Mouse (Mus musculus) neural tube, embryonic 12.5 days (tissue): ENCODE measurements at regions not wholly inside any gene's neighbourhood (a gene's known extent, or its start where the extent isn't known, plus 50 kb on each side); places are given as distances from the start of the nearest gene placed in this dataset.

Experiments used
- ATAC-seq: fragments of 200-750 bp; cut with Nextera tagmentation; 2 replicates; pipeline ENCODE4 v1.8.0; 2017; ENCODE audit warnings: low read depth, mild to moderate bottlenecking, moderate TSS enrichment, moderate library complexity; ENCODE audit not compliant: low FRiP score
- H3K27ac ChIP-seq: fragments of 300-500 bp; sonication (generic); 2 replicates; pipeline ENCODE4 v1.5.1; 2016
- H3K27me3 ChIP-seq: fragments of 300-500 bp; sonication (generic); replicated peaks from 2 replicates; pipeline ENCODE4 v1.6.1; 2016; ENCODE audit warnings: mild to moderate bottlenecking
- H3K36me3 ChIP-seq: fragments of 300-500 bp; sonication (generic); 2 replicates; pipeline ENCODE4 v1.6.1; 2016; ENCODE audit warnings: mild to moderate bottlenecking
- H3K4me1 ChIP-seq: fragments of 300-500 bp; sonication (generic); 2 replicates; pipeline ENCODE4 v1.6.1; 2016
- H3K4me2 ChIP-seq: fragments of 300-500 bp; sonication (generic); replicated peaks from 2 replicates; pipeline ENCODE4 v1.6.1; 2016; ENCODE audit warnings: mild to moderate bottlenecking
- H3K4me3 ChIP-seq: fragments of 300-500 bp; sonication (generic); 2 replicates; pipeline ENCODE4 v1.5.1; 2016
- H3K9ac ChIP-seq: fragments of 300-500 bp; sonication (generic); 2 replicates; pipeline ENCODE4 v1.6.1; 2016; ENCODE audit warnings: mild to moderate bottlenecking
- H3K9me3 ChIP-seq: fragments of 300-500 bp; sonication (generic); 2 replicates; pipeline ENCODE4 v1.6.1; 2016; ENCODE audit warnings: mild to moderate bottlenecking
- WGBS: fragments of 180-500 bp; shearing (Covaris S2); methylation state at CpG from one replicate; pipeline ENCODE4 v1.1.7; 2016; 5-methylcytosine and 5-hydroxymethylcytosine counted together

GRCm38 (mm10) chr14:97170841-97171240 is 651.9 kb upstream of the Klhl1 start:
- H3K9me3 ChIP-seq, result no peaks in the 10 kb centered on the region

GRCm38 (mm10) chr14:97165793-97166192 is 646.9 kb upstream of the Klhl1 start:
- no peak overlapping the region for H3K4me3 ChIP-seq
- no peaks in the 10 kb centered on the region for H3K36me3 ChIP-seq
- no peaks in the 10 kb centered on the region for H3K9me3 ChIP-seq
- 96% methylated on average over 2 of the region's 2 CpGs for WGBS
- no peaks in the 10 kb centered on the region for H3K4me1 ChIP-seq
- H3K9ac ChIP-seq, result no peak overlapping the region
- no peak overlapping the region for H3K4me2 ChIP-seq
- no peaks in the 10 kb centered on the region for H3K27me3 ChIP-seq
- ATAC-seq, result no peak
- no peak overlapping the region for H3K27ac ChIP-seq

More at GRCm38 (mm10) chr14:97170841-97171240, 651.9 kb upstream of the Klhl1 start:
- H3K27me3 ChIP-seq, result no peaks in the 10 kb centered on the region
- no peak overlapping the region for H3K4me3 ChIP-seq
- H3K36me3 ChIP-seq, result no peaks in the 10 kb centered on the region
- H3K4me2 ChIP-seq, result no peak overlapping the region
- no peak overlapping the region for H3K9ac ChIP-seq
- no peak for ATAC-seq
- H3K4me1 ChIP-seq, result no peaks in the 10 kb centered on the region
- 82% methylated on average over 2 of the region's 2 CpGs for WGBS
- no peak overlapping the region for H3K27ac ChIP-seq

- Histone ChIP-seq H3K4me2 (no peak overlapping the region), H3K9me3 (no peaks in the 10 kb centered on the region), H3K27ac (no peak overlapping the region), H3K4me1 (no peaks in the 10 kb centered on the region), H3K27me3 (no peaks in the 10 kb centered on the region), H3K9ac (no peak overlapping the region), H3K4me3 (no peak overlapping the region), H3K36me3 (no peaks in the 10 kb centered on the region)
- ATAC-seq, result no peak
- 87% methylated on average over 9 of the region's 9 CpGs for WGBS
Observed at GRCm38 (mm10) chr14:97148997-97149653, 630.2 kb upstream of the Klhl1 start.

GRCm38 (mm10) chr14:97115918-97116635 is 597.2 kb upstream of the Klhl1 start:
- H3K36me3 ChIP-seq, result no peaks in the 10 kb centered on the region
- H3K27ac ChIP-seq, result no peak overlapping the region
- H3K4me1 ChIP-seq, result no peaks in the 10 kb centered on the region
- WGBS, result 89% methylated on average over 8 of the region's 8 CpGs
- H3K4me3 ChIP-seq, result no peak overlapping the region
- H3K4me2 ChIP-seq, result no peak overlapping the region
- no peaks in the 10 kb centered on the region for H3K9me3 ChIP-seq
- no peaks in the 10 kb centered on the region for H3K27me3 ChIP-seq
- H3K9ac ChIP-seq, result no peak overlapping the region
- ATAC-seq, result no peak

- 63% methylated on average over 4 of the region's 4 CpGs for WGBS
- H3K4me1 ChIP-seq, result no peaks in the 10 kb centered on the region
- peak; percentile 56; the same call in 1 of the 2 replicates for ATAC-seq
Observed at GRCm38 (mm10) chr14:97101090-97101675, 582.3 kb upstream of the Klhl1 start.

GRCm38 (mm10) chr14:97093389-97093788 is 574.5 kb upstream of the Klhl1 start:
- Histone ChIP-seq H3K4me3 (no peak overlapping the region), H3K4me2 (no peak overlapping the region), H3K27me3 (no peaks in the 10 kb centered on the region), H3K36me3 (no peaks in the 10 kb centered on the region), H3K9me3 (no peaks in the 10 kb centered on the region), H3K4me1 (no peaks in the 10 kb centered on the region), H3K27ac (no peak overlapping the region), H3K9ac (no peak overlapping the region)
- WGBS, result 88% methylated on average over 7 of the region's 7 CpGs
- ATAC-seq, result no peak

More at GRCm38 (mm10) chr14:97101090-97101675, 582.3 kb upstream of the Klhl1 start:
- H3K9me3 ChIP-seq, result no peaks in the 10 kb centered on the region
- no peak overlapping the region for H3K9ac ChIP-seq
- no peak overlapping the region for H3K27ac ChIP-seq
- no peak overlapping the region for H3K4me3 ChIP-seq
- no peaks in the 10 kb centered on the region for H3K27me3 ChIP-seq
- no peak overlapping the region for H3K4me2 ChIP-seq
- no peaks in the 10 kb centered on the region for H3K36me3 ChIP-seq

- ATAC-seq, result no peak
- Histone ChIP-seq H3K27me3 (no peaks in the 10 kb centered on the region), H3K4me1 (no peaks in the 10 kb centered on the region), H3K27ac (no peak overlapping the region), H3K36me3 (no peaks in the 10 kb centered on the region), H3K4me2 (no peak overlapping the region), H3K9me3 (no peaks in the 10 kb centered on the region), H3K4me3 (no peak overlapping the region), H3K9ac (no peak overlapping the region)
- WGBS, result 91% methylated on average over 4 of the region's 4 CpGs
Observed at GRCm38 (mm10) chr14:97088863-97089262, 570.0 kb upstream of the Klhl1 start.

- no peaks in the 10 kb centered on the region for H3K27me3 ChIP-seq
- H3K9ac ChIP-seq, result no peak overlapping the region
- H3K36me3 ChIP-seq, result no peaks in the 10 kb centered on the region
- no peak overlapping the region for H3K4me2 ChIP-seq
- H3K9me3 ChIP-seq, result no peaks in the 10 kb centered on the region
- no peaks in the 10 kb centered on the region for H3K4me1 ChIP-seq
- 48% methylated on average over 2 of the region's 2 CpGs for WGBS
- H3K27ac ChIP-seq, result no peak overlapping the region
- ATAC-seq, result no peak
- H3K4me3 ChIP-seq, result no peak overlapping the region
Observed at GRCm38 (mm10) chr14:97087346-97087745, 568.4 kb upstream of the Klhl1 start.

- H3K27ac ChIP-seq, result no peak overlapping the region
- no peak overlapping the region for H3K4me3 ChIP-seq
- H3K4me2 ChIP-seq, result no peak overlapping the region
- WGBS, result 60% methylated on average over 5 of the region's 5 CpGs
- H3K4me1 ChIP-seq, result no peaks in the 10 kb centered on the region
- H3K9me3 ChIP-seq, result no peaks in the 10 kb centered on the region
- H3K9ac ChIP-seq, result no peak overlapping the region
- ATAC-seq, result no peak
- H3K36me3 ChIP-seq, result no peaks in the 10 kb centered on the region
- H3K27me3 ChIP-seq, result no peaks in the 10 kb centered on the region
Observed at GRCm38 (mm10) chr14:97086363-97087309, 567.7 kb upstream of the Klhl1 start.

GRCm38 (mm10) chr14:97074808-97075207 is 555.9 kb upstream of the Klhl1 start:
- no peaks in the 10 kb centered on the region for H3K9me3 ChIP-seq
- no peak overlapping the region for H3K9ac ChIP-seq
- no peak for ATAC-seq
- no peak overlapping the region for H3K4me3 ChIP-seq
- H3K4me1 ChIP-seq, result no peaks in the 10 kb centered on the region
- 89% methylated on average over 3 of the region's 3 CpGs for WGBS
- no peak overlapping the region for H3K27ac ChIP-seq
- H3K27me3 ChIP-seq, result no peaks in the 10 kb centered on the region
- H3K36me3 ChIP-seq, result no peaks in the 10 kb centered on the region
- H3K4me2 ChIP-seq, result no peak overlapping the region

- 63% methylated on average over 3 of the region's 3 CpGs for WGBS
- Histone ChIP-seq H3K4me2 (no peak overlapping the region), H3K27me3 (no peaks in the 10 kb centered on the region), H3K4me3 (no peak overlapping the region), H3K4me1 (no peaks in the 10 kb centered on the region), H3K27ac (no peak overlapping the region), H3K36me3 (no peaks in the 10 kb centered on the region), H3K9me3 (no peaks in the 10 kb centered on the region), H3K9ac (no peak overlapping the region)
- ATAC-seq, result no peak
Observed at GRCm38 (mm10) chr14:97068770-97069169, 549.9 kb upstream of the Klhl1 start.

- no peaks in the 10 kb centered on the region for H3K4me1 ChIP-seq
- WGBS, result 77% methylated on average over 5 of the region's 5 CpGs
- H3K27ac ChIP-seq, result no peak overlapping the region
- no peaks in the 10 kb centered on the region for H3K9me3 ChIP-seq
- H3K27me3 ChIP-seq, result no peaks in the 10 kb centered on the region
- H3K9ac ChIP-seq, result no peak overlapping the region
- H3K4me3 ChIP-seq, result no peak overlapping the region
- no peak overlapping the region for H3K4me2 ChIP-seq
- no peaks in the 10 kb centered on the region for H3K36me3 ChIP-seq
- ATAC-seq, result no peak
Observed at GRCm38 (mm10) chr14:97068313-97068712, 549.4 kb upstream of the Klhl1 start.
